Mouse (Mus musculus) midbrain, embryonic 14.5 days (tissue): ENCODE measurements at regions not wholly inside any gene's neighbourhood (a gene's known extent, or its start where the extent isn't known, plus 50 kb on each side); places are given as distances from the start of the nearest gene placed in this dataset.

Experiments
- ATAC-seq: fragments of 200-750 bp; cut with Nextera tagmentation; 2 replicates; pipeline ENCODE4 v1.8.0; 2017; ENCODE audit warnings: moderate number of reproducible peaks, moderate library complexity; ENCODE audit not compliant: low FRiP score, low TSS enrichment
- DNase-seq: peaks from one replicate; pipeline ENCODE4 v3.0.0-alpha.2; 2015
- H3K27ac ChIP-seq: fragments of 300-500 bp; sonication (generic); replicated peaks from 2 replicates; pipeline ENCODE4 v1.5.1; 2014; ENCODE audit warnings: mild to moderate bottlenecking, low read depth, low read length, moderate library complexity
- H3K27me3 ChIP-seq: fragments of 300-500 bp; sonication (generic); 2 replicates; pipeline ENCODE4 v1.6.1; 2014; ENCODE audit warnings: low read length, control low read depth, mixed read lengths; ENCODE audit not compliant: control insufficient read depth, insufficient read depth
- H3K36me3 ChIP-seq: fragments of 300-500 bp; sonication (generic); 2 replicates; pipeline ENCODE4 v1.6.1; 2014; ENCODE audit warnings: low read length, control low read depth; ENCODE audit not compliant: control insufficient read depth, insufficient read depth
- H3K4me1 ChIP-seq: fragments of 300-500 bp; sonication (generic); 2 replicates; pipeline ENCODE4 v1.6.1; 2014; ENCODE audit warnings: mild to moderate bottlenecking, antibody characterized with exemption, low read length, control low read depth; ENCODE audit not compliant: control insufficient read depth, insufficient read depth
- H3K4me2 ChIP-seq: fragments of 300-500 bp; sonication (generic); 2 replicates; pipeline ENCODE4 v1.6.1; 2014; ENCODE audit warnings: mild to moderate bottlenecking, low read length, moderate library complexity
- H3K4me3 ChIP-seq: fragments of 300-500 bp; sonication (generic); replicated peaks from 2 replicates; pipeline ENCODE4 v1.5.1; 2014; ENCODE audit warnings: low read depth, low read length
- H3K9ac ChIP-seq: fragments of 300-500 bp; sonication (generic); replicated peaks from 2 replicates; pipeline ENCODE4 v1.6.1; 2014; ENCODE audit warnings: mild to moderate bottlenecking, low read length, moderate library complexity
- H3K9me3 ChIP-seq: fragments of 300-500 bp; sonication (generic); 2 replicates; pipeline ENCODE4 v1.6.1; 2016; ENCODE audit warnings: low read length, control low read depth, mixed read lengths; ENCODE audit not compliant: control insufficient read depth
- WGBS: fragments of 180-500 bp; shearing (Covaris S2); extraction: QIAGEN DNeasy Blood & Tissue Kit; methylation state at CpG from one replicate; pipeline ENCODE4 v1.1.7; 2014; 5-methylcytosine and 5-hydroxymethylcytosine counted together

DNA sequence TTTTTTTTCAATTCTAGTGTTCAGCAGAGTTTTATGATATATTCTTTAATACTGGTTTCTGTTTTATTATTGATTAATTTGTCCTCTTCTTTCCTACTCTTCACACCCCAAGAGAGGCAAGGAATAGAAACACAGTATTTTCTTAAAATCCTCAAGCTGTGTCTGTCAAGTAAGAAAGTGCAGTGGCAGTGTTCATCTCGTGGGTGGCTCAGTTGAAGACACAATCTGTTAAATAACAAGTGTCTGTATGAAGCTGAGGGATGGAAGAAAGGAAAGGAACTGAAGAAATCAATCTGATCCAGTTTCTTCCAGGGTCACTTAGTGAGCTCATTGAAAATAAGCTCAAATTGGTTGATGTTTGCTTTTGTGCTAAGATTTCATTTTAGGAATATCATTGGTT is 396.9 kb upstream of the Celf2 start:
- H3K36me3 ChIP-seq = no peaks in the 10 kb centered on the region
- H3K9me3 ChIP-seq = no peaks in the 10 kb centered on the region
- no peak overlapping the region for H3K27ac ChIP-seq
- no peak overlapping the region for H3K4me2 ChIP-seq
- 32% methylated on average over 1 of the region's 1 CpGs for WGBS
- DNase-seq = no peak
- H3K27me3 ChIP-seq = no peaks in the 10 kb centered on the region
- H3K9ac ChIP-seq = no peak overlapping the region
- H3K4me3 ChIP-seq = no peak overlapping the region
- ATAC-seq = no peak
- H3K4me1 ChIP-seq = no peaks in the 10 kb centered on the region

DNA sequence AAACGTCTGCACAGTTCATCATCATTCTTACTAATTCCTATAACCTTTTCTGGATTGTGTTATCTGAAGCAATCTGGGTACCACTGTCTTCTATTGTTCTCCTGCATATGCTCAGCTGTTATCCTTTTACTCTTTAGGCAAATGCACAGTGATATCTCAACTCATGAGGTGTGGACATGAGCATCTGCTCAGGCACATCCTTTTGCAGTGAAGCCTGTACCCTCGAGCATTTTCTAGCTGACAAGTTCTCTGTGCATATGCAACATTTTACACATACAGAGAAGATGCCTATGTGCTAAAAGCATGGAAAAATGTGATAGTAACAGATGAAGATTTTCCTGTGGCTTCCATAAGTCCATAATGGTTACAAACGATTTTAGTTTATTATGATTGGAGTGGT is 384.4 kb upstream of the Celf2 start:
- Histone ChIP-seq H3K4me2 (no peak overlapping the region), H3K27ac (no peak overlapping the region), H3K9ac (no peak overlapping the region), H3K9me3 (peaks cover 6% of the 10 kb centered on the region; the same call in 1 of the 2 replicates), H3K4me1 (no peaks in the 10 kb centered on the region), H3K27me3 (no peaks in the 10 kb centered on the region), H3K4me3 (no peak overlapping the region), H3K36me3 (no peaks in the 10 kb centered on the region)
- WGBS = 85% methylated on average over 3 of the region's 3 CpGs
- no peak for ATAC-seq
- DNase-seq = no peak
